In the genomic region with DNA sequence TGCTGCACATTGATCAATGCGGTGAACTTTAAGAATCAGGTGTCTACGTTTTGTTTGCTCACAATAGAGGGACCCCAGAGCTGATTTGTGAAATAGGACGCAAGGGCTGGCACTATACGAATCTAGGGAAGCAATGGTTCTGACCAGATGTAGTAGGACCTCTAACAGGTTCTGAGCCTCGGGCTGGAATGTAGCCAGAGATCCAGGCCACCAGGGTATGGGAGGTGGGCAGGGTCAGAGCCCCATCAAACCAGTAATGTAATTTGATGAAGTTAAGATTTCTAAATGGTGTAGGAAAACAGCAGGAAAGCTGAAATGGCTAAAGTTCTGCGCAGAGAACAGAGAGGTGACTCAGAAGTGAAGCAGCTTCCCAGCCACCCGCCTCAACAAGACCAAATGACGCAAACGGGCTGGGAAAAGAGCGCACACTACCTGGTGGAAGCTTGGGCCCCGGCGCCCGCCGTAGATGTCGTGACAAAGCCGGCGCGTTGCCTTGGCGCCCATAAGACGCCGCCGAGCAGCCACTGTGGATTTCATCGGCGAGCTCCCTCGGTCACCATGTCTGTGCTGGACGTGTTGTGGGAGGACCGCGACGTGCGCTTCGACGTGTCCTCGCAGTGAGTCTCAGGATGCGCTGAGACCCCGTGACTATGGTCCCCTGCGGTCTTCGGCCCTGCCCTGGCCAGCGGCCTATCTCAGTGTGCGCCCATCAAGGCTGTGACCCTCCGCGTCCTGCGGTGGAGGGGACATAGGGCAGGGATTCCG, we compare ENCODE assay signal across 8 mouse cellular contexts. TPM values are rescaled to one million over a fixed set of nuclear protein-coding genes. Genes with fewer than 3 reads are reported as not detected.
DNase-seq lines count a peak whose midpoint lies in the region; ATAC-seq and TF ChIP-seq lines count a peak whose summit lies in the region.

A gene (plus strand): TSS at position 446 of the 765 bp plus-strand sequence.

- H3K4me3 ChIP-seq in hindbrain, embryonic 16.5 days (ENCODE audit: low read length), result peak within 1 kb of the TSS; percentile 74
- H3K4me3 ChIP-seq in left cerebral cortex, adult 2 months, result peak within 1 kb of the TSS; percentile 79

- peak; percentile 94 for ATAC-seq in hindbrain, embryonic 16.5 days
- ATAC-seq in megakaryocyte, adult 5-6 weeks (ENCODE audit: poor library complexity, severe bottlenecking), result peak; percentile 95

- peak within 1 kb of the TSS; percentile 79 for H3K9ac ChIP-seq in hindbrain, embryonic 16.5 days (ENCODE audit: low read depth, low read length)

- WGBS in hindbrain, embryonic 16.5 days, result 3% methylated on average over 43 of the region's 43 CpGs

- intact Hi-C loops in left cerebral cortex, adult 2 months (cut with DNase I), result loop anchor here (5.0 kb wide), 1 partner anchor 145 kb away; no protein-coding TSS in a partner anchor

- H3K36me3 ChIP-seq in hindbrain, embryonic 16.5 days (ENCODE audit: control insufficient read depth, insufficient read depth, low read length), result no peaks in the 10 kb centered on the region

- peak; percentile 89 for DNase-seq in R1 (ENCODE audit: low read depth, low spot score)
- peak; percentile 94 to 95 for DNase-seq in cerebellum, postnatal 14 days
- DNase-seq in frontal cortex, postnatal 36 days (ENCODE audit: low spot score in 2 of 2), result peak; percentile 92 to 97
- DNase-seq in left cerebral cortex, adult 2 months (ENCODE audit: extremely low spot score in 1 of 2, low spot score in 2 of 2), result peak; percentile 96
- DNase-seq in right cerebral cortex, adult 2 months (ENCODE audit: low spot score in 2 of 2), result peak; percentile 96 to 97
- DNase-seq in urinary bladder, postnatal 14 days (ENCODE audit: low spot score), result peak; percentile 94

- H3K9me3 ChIP-seq in hindbrain, embryonic 16.5 days (ENCODE audit: control insufficient read depth, low read length), result no peaks in the 10 kb centered on the region

- TF ChIP-seq CTCF in left cerebral cortex, adult 2 months (IDR thresholded peaks at IDR 0.05), result no peak

- peaks cover 5% of the 10 kb centered on the region for H3K4me1 ChIP-seq in hindbrain, embryonic 16.5 days (ENCODE audit: control insufficient read depth, insufficient read depth, low read depth, low read length)

- peak within 1 kb of the TSS; percentile 79 for H3K4me2 ChIP-seq in hindbrain, embryonic 16.5 days (ENCODE audit: low read length)

- peak within 1 kb of the TSS; percentile 49; the same call in 1 of the 2 replicates for H3K27ac ChIP-seq in hindbrain, embryonic 16.5 days (ENCODE audit: low read depth, low read length)
- H3K27ac ChIP-seq in left cerebral cortex, adult 2 months, result peak within 1 kb of the TSS; percentile 86

- no peaks in the 10 kb centered on the region for H3K27me3 ChIP-seq in hindbrain, embryonic 16.5 days (replicated peaks; ENCODE audit: control insufficient read depth, insufficient read depth, low read length)

RNA-seq across cellular contexts. Expression of the gene that starts here (rescaled TPM):
- polyA plus RNA-seq in hindbrain, embryonic 16.5 days (2015; fragmentation: Nextera tagmentation; extraction: Ambion mirVana), result 26.1 and 28.3 TPM in 2 replicates
- 10 to 100 TPM; 23.5 to 28.4 TPM for total RNA-seq in left cerebral cortex, adult 2 months (2021)
- 3.3 and 6.8 TPM in 2 replicates for total RNA-seq in megakaryocyte, adult 5-6 weeks (2015)
- 2.7 and 2.8 TPM in 2 replicates for total RNA-seq in megakaryocyte, adult 5-6 weeks (2017)

Comparison
In these comparisons a context has a peak if more than half of its experiments do, and no peak if none do; other contexts are left out.
1. Peak in every context shown above with its lines: DNase-seq, ATAC-seq, H3K4me3 ChIP-seq and H3K27ac ChIP-seq.